21 mouse cellular contexts compared by ENCODE assay signal in the genomic region with DNA sequence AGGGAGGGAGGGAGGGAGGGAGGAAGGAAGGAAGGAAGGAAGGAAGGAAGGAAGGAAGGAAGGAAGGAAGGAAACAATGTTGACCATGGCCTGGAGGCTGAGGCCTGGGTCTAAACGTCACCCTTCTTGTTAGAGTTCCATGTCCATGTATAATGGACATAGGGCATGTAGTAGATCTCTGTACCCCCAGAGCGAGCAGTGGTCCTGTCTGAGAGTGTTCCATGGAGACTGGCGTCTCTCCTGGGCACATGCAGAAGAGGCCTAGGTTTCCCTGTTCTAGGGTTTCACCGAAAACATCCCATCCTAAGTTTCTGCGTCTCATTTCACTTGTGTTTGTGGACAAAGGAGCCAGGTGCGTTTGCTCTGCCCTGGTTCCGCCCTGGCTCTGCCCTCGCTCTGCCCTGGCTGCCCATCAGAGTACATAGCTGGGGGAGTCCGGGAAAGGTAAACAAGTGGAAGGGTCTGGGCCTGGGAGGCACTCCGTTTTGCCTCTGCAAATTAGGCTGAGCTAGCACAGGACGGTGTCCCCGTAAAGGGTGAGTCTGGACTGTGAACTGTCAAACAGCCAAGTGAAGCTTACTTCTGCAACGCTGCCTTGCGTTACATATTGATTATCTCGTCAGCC.
"Had no signal": no experiment of that assay in that cellular context is flagged by ENCODE, and none has a peak within 500 bp of the region (broad histone marks: within the 10 kb centered on the region; RNA-seq: fewer than 3 reads in every experiment).

No protein-coding gene starts in this region.

- H3K27me3 ChIP-seq: midbrain, embryonic 13.5 days; midbrain, embryonic 15.5 days; neural tube, embryonic 13.5 days; neural tube, embryonic 15.5 days had no signal

- ATAC-seq: liver, postnatal 0 days; lung, postnatal 0 days; midbrain, embryonic 13.5 days; midbrain, embryonic 15.5 days had no signal

- H3K4me1 ChIP-seq: lung, embryonic 15.5 days; megakaryocyte, embryonic 14.5 days; midbrain, embryonic 13.5 days; midbrain, embryonic 15.5 days; neural tube, embryonic 13.5 days; neural tube, embryonic 15.5 days had no signal

- H3K27ac ChIP-seq: lung, embryonic 15.5 days; macrophage; midbrain, embryonic 13.5 days; midbrain, embryonic 15.5 days; neural tube, embryonic 13.5 days; neural tube, embryonic 15.5 days had no signal

- H3K4me3 ChIP-seq: lung, embryonic 15.5 days; megakaryocyte, embryonic 14.5 days; midbrain, embryonic 13.5 days; midbrain, embryonic 15.5 days; neural tube, embryonic 13.5 days; neural tube, embryonic 15.5 days had no signal

- DNase-seq: liver, postnatal 0 days; lung, adult 2 months; lung, postnatal 14 days; lung, postnatal 36 days; retina, postnatal 1 day; right cerebral cortex, adult 18-20 months; right cerebral cortex, postnatal 25 days; right cerebral cortex, postnatal 4 days; spleen, adult 18-20 months; thymus, adult 18-20 months; thymus, postnatal 25 days; thymus, postnatal 4 days had no signal

- H3K9me3 ChIP-seq: lung, embryonic 15.5 days; megakaryocyte, embryonic 14.5 days; midbrain, embryonic 13.5 days; midbrain, embryonic 15.5 days; neural tube, embryonic 13.5 days; neural tube, embryonic 15.5 days had no signal

- H3K9ac ChIP-seq: liver, postnatal 0 days; lung, embryonic 15.5 days; midbrain, embryonic 13.5 days; midbrain, embryonic 15.5 days; neural tube, embryonic 13.5 days; neural tube, embryonic 15.5 days had no signal

- H3K36me3 ChIP-seq: lung, embryonic 15.5 days; midbrain, embryonic 13.5 days; midbrain, embryonic 15.5 days; neural tube, embryonic 13.5 days; neural tube, embryonic 15.5 days had no signal

- H3K4me2 ChIP-seq: lung, embryonic 15.5 days; midbrain, embryonic 11.5 days; midbrain, embryonic 13.5 days; midbrain, embryonic 15.5 days; neural tube, embryonic 13.5 days; neural tube, embryonic 15.5 days had no signal
